Mouse (Mus musculus): ENCODE results near the gene Nckap5. TPM values are rescaled to one million over a fixed set of nuclear protein-coding genes. Genes with fewer than 3 reads are reported as not detected.

Gene Nckap5
- polyA plus RNA-seq, 1 experiment from 2014 or later = 3.2 TPM

- no peaks in the 10 kb centered on the region for H3K27me3 ChIP-seq (ENCODE audit: control insufficient read depth, insufficient read depth, low read length)
- H3K4me2 ChIP-seq (replicated peaks; ENCODE audit: low read depth, low read length) = no peak overlapping the region
- WGBS = 89% methylated on average over 4 of the region's 4 CpGs
- H3K36me3 ChIP-seq (ENCODE audit: control insufficient read depth, insufficient read depth, low read length) = no peaks in the 10 kb centered on the region
- no peaks in the 10 kb centered on the region for H3K4me1 ChIP-seq (ENCODE audit: control insufficient read depth, insufficient read depth, low read length)
- ATAC-seq (ENCODE audit: low FRiP score, low TSS enrichment) = no peak
- no peak overlapping the region for H3K4me3 ChIP-seq (ENCODE audit: low read length)
- no peaks in the 10 kb centered on the region for H3K9me3 ChIP-seq (ENCODE audit: control insufficient read depth, low read length)
- no peak overlapping the region for H3K27ac ChIP-seq (ENCODE audit: low read depth, low read length)
- no peak overlapping the region for H3K9ac ChIP-seq (ENCODE audit: low read depth, low read length)
Observed at GRCm38 (mm10) chr1:126334202-126334601, 496.4 kb downstream of the Nckap5 start.

- H3K9ac ChIP-seq (ENCODE audit: low read depth, low read length) = no peak overlapping the region
Observed at GRCm38 (mm10) chr1:126332026-126332425, 498.6 kb downstream of the Nckap5 start.

GRCm38 (mm10) chr1:126320696-126321095, 509.9 kb downstream of the Nckap5 start:
- WGBS = 81% methylated on average over 1 of the region's 1 CpGs
- no peaks in the 10 kb centered on the region for H3K9me3 ChIP-seq (ENCODE audit: control insufficient read depth, low read length)

More at GRCm38 (mm10) chr1:126332026-126332425, 498.6 kb downstream of the Nckap5 start:
- Histone ChIP-seq H3K27ac (ENCODE audit: low read depth, low read length) (no peak overlapping the region), H3K4me3 (ENCODE audit: low read length) (no peak overlapping the region), H3K4me2 (replicated peaks; ENCODE audit: low read depth, low read length) (no peak overlapping the region), H3K4me1 (ENCODE audit: control insufficient read depth, insufficient read depth, low read length) (no peaks in the 10 kb centered on the region), H3K9me3 (ENCODE audit: control insufficient read depth, low read length) (no peaks in the 10 kb centered on the region), H3K36me3 (ENCODE audit: control insufficient read depth, insufficient read depth, low read length) (no peaks in the 10 kb centered on the region), H3K27me3 (ENCODE audit: control insufficient read depth, insufficient read depth, low read length) (no peaks in the 10 kb centered on the region)
- no peak for ATAC-seq (ENCODE audit: low FRiP score, low TSS enrichment)
- WGBS = 80% methylated on average over 2 of the region's 2 CpGs

GRCm38 (mm10) chr1:126317874-126318607, 512.6 kb downstream of the Nckap5 start:
- no peak for ATAC-seq (ENCODE audit: low FRiP score, low TSS enrichment)
- Histone ChIP-seq H3K36me3 (ENCODE audit: control insufficient read depth, insufficient read depth, low read length) (no peaks in the 10 kb centered on the region), H3K27me3 (ENCODE audit: control insufficient read depth, insufficient read depth, low read length) (no peaks in the 10 kb centered on the region), H3K4me1 (ENCODE audit: control insufficient read depth, insufficient read depth, low read length) (no peaks in the 10 kb centered on the region), H3K9me3 (ENCODE audit: control insufficient read depth, low read length) (no peaks in the 10 kb centered on the region), H3K4me3 (ENCODE audit: low read length) (no peak overlapping the region), H3K9ac (ENCODE audit: low read depth, low read length) (no peak overlapping the region), H3K27ac (ENCODE audit: low read depth, low read length) (no peak overlapping the region), H3K4me2 (replicated peaks; ENCODE audit: low read depth, low read length) (no peak overlapping the region)
- whole genome bisulfite sequencing = 76% methylated on average over 11 of the region's 11 CpGs

More at GRCm38 (mm10) chr1:126320696-126321095, 509.9 kb downstream of the Nckap5 start:
- Histone ChIP-seq H3K36me3 (ENCODE audit: control insufficient read depth, insufficient read depth, low read length) (no peaks in the 10 kb centered on the region), H3K27ac (ENCODE audit: low read depth, low read length) (no peak overlapping the region), H3K4me3 (ENCODE audit: low read length) (no peak overlapping the region), H3K27me3 (ENCODE audit: control insufficient read depth, insufficient read depth, low read length) (no peaks in the 10 kb centered on the region), H3K9ac (ENCODE audit: low read depth, low read length) (no peak overlapping the region), H3K4me2 (replicated peaks; ENCODE audit: low read depth, low read length) (no peak overlapping the region), H3K4me1 (ENCODE audit: control insufficient read depth, insufficient read depth, low read length) (no peaks in the 10 kb centered on the region)
- ATAC-seq (ENCODE audit: low FRiP score, low TSS enrichment) = no peak

GRCm38 (mm10) chr1:126317345-126317744, 513.3 kb downstream of the Nckap5 start:
- Histone ChIP-seq H3K9me3 (ENCODE audit: control insufficient read depth, low read length) (no peaks in the 10 kb centered on the region), H3K4me2 (replicated peaks; ENCODE audit: low read depth, low read length) (no peak overlapping the region), H3K36me3 (ENCODE audit: control insufficient read depth, insufficient read depth, low read length) (no peaks in the 10 kb centered on the region), H3K27ac (ENCODE audit: low read depth, low read length) (no peak overlapping the region), H3K4me1 (ENCODE audit: control insufficient read depth, insufficient read depth, low read length) (no peaks in the 10 kb centered on the region), H3K9ac (ENCODE audit: low read depth, low read length) (no peak overlapping the region), H3K27me3 (ENCODE audit: control insufficient read depth, insufficient read depth, low read length) (no peaks in the 10 kb centered on the region), H3K4me3 (ENCODE audit: low read length) (no peak overlapping the region)
- WGBS = 80% methylated on average over 4 of the region's 4 CpGs
- no peak for ATAC-seq (ENCODE audit: low FRiP score, low TSS enrichment)

- no peaks in the 10 kb centered on the region for H3K36me3 ChIP-seq (ENCODE audit: control insufficient read depth, insufficient read depth, low read length)
- H3K4me2 ChIP-seq (replicated peaks; ENCODE audit: low read depth, low read length) = no peak overlapping the region
- no peak overlapping the region for H3K4me3 ChIP-seq (ENCODE audit: low read length)
- H3K27me3 ChIP-seq (ENCODE audit: control insufficient read depth, insufficient read depth, low read length) = no peaks in the 10 kb centered on the region
- no peaks in the 10 kb centered on the region for H3K4me1 ChIP-seq (ENCODE audit: control insufficient read depth, insufficient read depth, low read length)
- WGBS = 62% methylated on average over 2 of the region's 2 CpGs
- H3K9me3 ChIP-seq (ENCODE audit: control insufficient read depth, low read length) = no peaks in the 10 kb centered on the region
- no peak overlapping the region for H3K27ac ChIP-seq (ENCODE audit: low read depth, low read length)
- no peak overlapping the region for H3K9ac ChIP-seq (ENCODE audit: low read depth, low read length)
- ATAC-seq (ENCODE audit: low FRiP score, low TSS enrichment) = no peak
Observed at GRCm38 (mm10) chr1:126316866-126317265, 513.7 kb downstream of the Nckap5 start.

GRCm38 (mm10) chr1:126301129-126301528, 529.5 kb downstream of the Nckap5 start:
- 83% methylated on average over 2 of the region's 2 CpGs for WGBS
- no peak for ATAC-seq (ENCODE audit: low FRiP score, low TSS enrichment)
- Histone ChIP-seq H3K9ac (ENCODE audit: low read depth, low read length) (no peak overlapping the region), H3K4me2 (replicated peaks; ENCODE audit: low read depth, low read length) (no peak overlapping the region), H3K27ac (ENCODE audit: low read depth, low read length) (no peak overlapping the region), H3K4me3 (ENCODE audit: low read length) (no peak overlapping the region), H3K36me3 (ENCODE audit: control insufficient read depth, insufficient read depth, low read length) (no peaks in the 10 kb centered on the region), H3K9me3 (ENCODE audit: control insufficient read depth, low read length) (no peaks in the 10 kb centered on the region), H3K4me1 (ENCODE audit: control insufficient read depth, insufficient read depth, low read length) (no peaks in the 10 kb centered on the region), H3K27me3 (ENCODE audit: control insufficient read depth, insufficient read depth, low read length) (no peaks in the 10 kb centered on the region)

GRCm38 (mm10) chr1:126264931-126265330, 565.7 kb downstream of the Nckap5 start:
- no peak overlapping the region for H3K4me3 ChIP-seq (ENCODE audit: low read length)
- 46% methylated on average over 5 of the region's 5 CpGs for WGBS
- no peak overlapping the region for H3K4me2 ChIP-seq (replicated peaks; ENCODE audit: low read depth, low read length)
- no peaks in the 10 kb centered on the region for H3K27me3 ChIP-seq (ENCODE audit: control insufficient read depth, insufficient read depth, low read length)
- H3K9me3 ChIP-seq (ENCODE audit: control insufficient read depth, low read length) = no peaks in the 10 kb centered on the region
- no peak for ATAC-seq (ENCODE audit: low FRiP score, low TSS enrichment)
- no peaks in the 10 kb centered on the region for H3K36me3 ChIP-seq (ENCODE audit: control insufficient read depth, insufficient read depth, low read length)
- no peaks in the 10 kb centered on the region for H3K4me1 ChIP-seq (ENCODE audit: control insufficient read depth, insufficient read depth, low read length)
- H3K27ac ChIP-seq (ENCODE audit: low read depth, low read length) = no peak overlapping the region
- H3K9ac ChIP-seq (ENCODE audit: low read depth, low read length) = no peak overlapping the region

- H3K4me2 ChIP-seq (replicated peaks; ENCODE audit: low read depth, low read length) = no peak overlapping the region
- no peak for ATAC-seq (ENCODE audit: low FRiP score, low TSS enrichment)
- H3K9ac ChIP-seq (ENCODE audit: low read depth, low read length) = no peak overlapping the region
Observed at GRCm38 (mm10) chr1:126254364-126254763, 576.2 kb downstream of the Nckap5 start.

More at GRCm38 (mm10) chr1:126254364-126254763, 576.2 kb downstream of the Nckap5 start:
- 65% methylated on average over 5 of the region's 5 CpGs for WGBS
- Histone ChIP-seq H3K36me3 (ENCODE audit: control insufficient read depth, insufficient read depth, low read length) (no peaks in the 10 kb centered on the region), H3K4me1 (ENCODE audit: control insufficient read depth, insufficient read depth, low read length) (no peaks in the 10 kb centered on the region), H3K9me3 (ENCODE audit: control insufficient read depth, low read length) (no peaks in the 10 kb centered on the region), H3K4me3 (ENCODE audit: low read length) (no peak overlapping the region), H3K27me3 (ENCODE audit: control insufficient read depth, insufficient read depth, low read length) (no peaks in the 10 kb centered on the region), H3K27ac (ENCODE audit: low read depth, low read length) (no peak overlapping the region)

Data from kidney, embryonic 14.5 days (tissue).